Mouse (Mus musculus) myocyte (in vitro differentiated cells): ENCODE results near the gene Terf2ip.

Experiments
- E2F4 ChIP-seq: IDR thresholded peaks from one replicate; pipeline ENCODE4 v1.6.1; 2011; ENCODE audit warnings: mild to moderate bottlenecking, control low read depth, moderate library complexity; ENCODE audit not compliant: insufficient read depth
- MAX ChIP-seq: IDR thresholded peaks from one replicate; pipeline ENCODE4 v1.6.1; 2011; ENCODE audit warnings: low read depth, mild to moderate bottlenecking, control low read depth
- MYOD1 ChIP-seq, 3 experiments: IDR thresholded peaks; one replicate each; pipeline ENCODE4 v1.6.1; 2011; ENCODE audit warnings: control low read depth in 2 of 3, low read depth in 2 of 3, mild to moderate bottlenecking in 2 of 3, moderate library complexity in 1 of 3; ENCODE audit not compliant: insufficient read length in 2 of 3, control insufficient read depth in 1 of 3
- MYOG ChIP-seq, 3 experiments: IDR thresholded peaks; one replicate each; pipeline ENCODE4 v1.6.1; 2011; ENCODE audit warnings: control low read depth in 2 of 3, low read depth in 2 of 3, mild to moderate bottlenecking in 2 of 3; ENCODE audit not compliant: insufficient read length in 2 of 3, control insufficient read depth in 1 of 3, insufficient read depth in 1 of 3
- POLR2A ChIP-seq: IDR thresholded peaks from one replicate; pipeline ENCODE4 v1.6.1; 2011; ENCODE audit warnings: low read depth, mild to moderate bottlenecking, control low read depth, moderate library complexity; ENCODE audit not compliant: insufficient read length
- POLR2AphosphoS2 ChIP-seq: IDR thresholded peaks from one replicate; pipeline ENCODE4 v1.6.1; 2011; ENCODE audit warnings: low read depth, control low read depth; ENCODE audit not compliant: insufficient read length
- SRF ChIP-seq: IDR thresholded peaks from one replicate; pipeline ENCODE4 v1.6.1; 2011; ENCODE audit warnings: low read depth; ENCODE audit not compliant: control insufficient read depth, insufficient read length
- TCF12 ChIP-seq: IDR thresholded peaks from one replicate; pipeline ENCODE4 v1.6.1; 2011; ENCODE audit warnings: mild to moderate bottlenecking, control low read depth; ENCODE audit not compliant: poor library complexity, insufficient read depth, severe bottlenecking
- TCF3 ChIP-seq: IDR thresholded peaks from one replicate; pipeline ENCODE4 v1.6.1; 2011; ENCODE audit warnings: low read depth, control low read depth; ENCODE audit not compliant: insufficient read length
- USF1 ChIP-seq: IDR thresholded peaks from one replicate; pipeline ENCODE4 v1.6.1; 2011; ENCODE audit warnings: low read depth, mild to moderate bottlenecking, control low read depth, moderate library complexity

- TF ChIP-seq POLR2A: no peak
- no peak for TF ChIP-seq MYOG (IDR thresholded peaks at IDR 0.05; ENCODE audit: control insufficient read depth in 1 of 3, insufficient read depth in 1 of 3, insufficient read length in 2 of 3, low read depth in 2 of 3)
- TF ChIP-seq E2F4: no peak
- no peak for TF ChIP-seq USF1
- TF ChIP-seq MAX: no peak
- TF ChIP-seq TCF3: no peak
- no peak for TF ChIP-seq TCF12
- TF ChIP-seq SRF: no peak
- no peak for TF ChIP-seq POLR2AphosphoS2
- no peak for TF ChIP-seq MYOD1 (IDR thresholded peaks at IDR 0.05; ENCODE audit: control insufficient read depth in 1 of 3, insufficient read length in 2 of 3, low read depth in 2 of 3)
Observed at GRCm38 (mm10) chr8:111963546-111963945, 47.7 kb upstream of the Terf2ip start.
